Comparison of ENCODE assay signal across 17 mouse cellular contexts in genomic region chr13:85310483-85310882, GRCm38 (mm10).
"Had no signal": no experiment of that assay in that cellular context is flagged by ENCODE, and none has a peak within 500 bp of the region (broad histone marks: within the 10 kb centered on the region; RNA-seq: fewer than 3 reads in every experiment).

No protein-coding gene starts in this region.

- H3K36me3 ChIP-seq: lung, embryonic 15.5 days; midbrain, embryonic 13.5 days; midbrain, embryonic 15.5 days; neural tube, embryonic 12.5 days; stomach, embryonic 15.5 days had no signal

- H3K4me1 ChIP-seq: lung, embryonic 15.5 days; megakaryocyte, embryonic 14.5 days; midbrain, embryonic 13.5 days; midbrain, embryonic 15.5 days; neural tube, embryonic 12.5 days; stomach, embryonic 15.5 days had no signal

- H3K27me3 ChIP-seq: lung, embryonic 15.5 days; megakaryocyte, embryonic 14.5 days; midbrain, embryonic 13.5 days; midbrain, embryonic 15.5 days; neural tube, embryonic 12.5 days; stomach, embryonic 15.5 days had no signal

- H3K9ac ChIP-seq: lung, embryonic 15.5 days; midbrain, embryonic 13.5 days; midbrain, embryonic 15.5 days; neural tube, embryonic 12.5 days; stomach, embryonic 15.5 days had no signal

- H3K4me2 ChIP-seq: lung, embryonic 15.5 days; midbrain, embryonic 11.5 days; midbrain, embryonic 13.5 days; midbrain, embryonic 15.5 days; neural tube, embryonic 12.5 days; stomach, embryonic 15.5 days had no signal

- H3K9me3 ChIP-seq: lung, embryonic 15.5 days; megakaryocyte, embryonic 14.5 days; midbrain, embryonic 13.5 days; midbrain, embryonic 15.5 days; neural tube, embryonic 12.5 days; stomach, embryonic 15.5 days had no signal

- H3K27ac ChIP-seq: lung, embryonic 15.5 days; macrophage; midbrain, embryonic 13.5 days; midbrain, embryonic 15.5 days; neural tube, embryonic 12.5 days; stomach, embryonic 15.5 days; stomach, postnatal 0 days had no signal

- H3K4me3 ChIP-seq: lung, embryonic 15.5 days; megakaryocyte, embryonic 14.5 days; midbrain, embryonic 13.5 days; midbrain, embryonic 15.5 days; neural tube, embryonic 12.5 days; stomach, embryonic 15.5 days had no signal

- ATAC-seq: lung, postnatal 0 days; midbrain, embryonic 13.5 days; midbrain, embryonic 15.5 days had no signal

- DNase-seq: lung, adult 2 months; lung, postnatal 14 days; lung, postnatal 36 days; right cerebral cortex, postnatal 14 days; thymus, adult 2 months; thymus, postnatal 25 days; thymus, postnatal 4 days had no signal
